Mouse (Mus musculus) C2C12 (cell line): Measurements from ENCODE around the gene Igsf9b. TPM values are rescaled to one million over a fixed set of nuclear protein-coding genes. Genes with fewer than 3 reads are reported as not detected.

Experiments
- H3K27me3 ChIP-seq: one replicate; pipeline ENCODE4 v1.6.1; 2011; ENCODE audit not compliant: control insufficient read depth, insufficient read depth, insufficient read length
- H3K36me3 ChIP-seq: one replicate; pipeline ENCODE4 v1.6.1; 2011; ENCODE audit not compliant: control insufficient read depth, insufficient read depth
- H3K4me3 ChIP-seq: one replicate; pipeline ENCODE4 v1.5.1; 2011; ENCODE audit warnings: mild to moderate bottlenecking, control low read depth; ENCODE audit not compliant: poor library complexity, insufficient read depth, severe bottlenecking
- H3K79me2 ChIP-seq: one replicate; pipeline ENCODE4 v1.6.1; 2011; ENCODE audit not compliant: control insufficient read depth, insufficient read depth
- H3K79me3 ChIP-seq: one replicate; pipeline ENCODE4 v1.6.1; 2011; ENCODE audit warnings: low read depth, control low read depth
- H3ac ChIP-seq: one replicate; pipeline ENCODE3; 2011; ENCODE audit warnings: low read depth; ENCODE audit not compliant: control insufficient read depth, insufficient read length
- CEBPB ChIP-seq: IDR thresholded peaks from one replicate; pipeline ENCODE4 v1.6.1; 2011; ENCODE audit warnings: low read depth, mild to moderate bottlenecking, control low read depth, moderate library complexity
- CTCF ChIP-seq: IDR thresholded peaks from one replicate; pipeline ENCODE4 v1.5.1; 2011; ENCODE audit not compliant: control insufficient read depth, insufficient read depth, insufficient read length
- FOSL1 ChIP-seq: IDR thresholded peaks from one replicate; pipeline ENCODE4 v1.8.0; 2011; ENCODE audit warnings: mild to moderate bottlenecking, low read length; ENCODE audit not compliant: poor library complexity, insufficient read depth, severe bottlenecking
- MAX ChIP-seq: IDR thresholded peaks from one replicate; pipeline ENCODE4 v1.6.1; 2011; ENCODE audit warnings: mild to moderate bottlenecking, control low read depth
- MYOD1 ChIP-seq: IDR thresholded peaks from one replicate; pipeline ENCODE4 v1.6.1; 2011; ENCODE audit warnings: low read depth; ENCODE audit not compliant: control insufficient read depth, insufficient read length
- MYOG ChIP-seq: IDR thresholded peaks from one replicate; pipeline ENCODE4 v1.6.1; 2011; ENCODE audit not compliant: control insufficient read depth, insufficient read length; ENCODE audit errors: extremely low read depth
- USF1 ChIP-seq: IDR thresholded peaks from one replicate; pipeline ENCODE4 v1.6.1; 2011; ENCODE audit warnings: low read depth, mild to moderate bottlenecking, control low read depth, moderate library complexity
- polyA plus RNA-seq: library from polyadenylated mRNA; unstranded; fragments of >200 nt; fragmentation: generic; extraction: Trizol; gene quantifications from one replicate; pipeline ENCODE4 v1.2.1, GENCODE M21; 2012; ENCODE audit warnings: missing spikeins

The Igsf9b gene
- polyA plus RNA-seq, 1 experiment: 0.15 TPM

DNA sequence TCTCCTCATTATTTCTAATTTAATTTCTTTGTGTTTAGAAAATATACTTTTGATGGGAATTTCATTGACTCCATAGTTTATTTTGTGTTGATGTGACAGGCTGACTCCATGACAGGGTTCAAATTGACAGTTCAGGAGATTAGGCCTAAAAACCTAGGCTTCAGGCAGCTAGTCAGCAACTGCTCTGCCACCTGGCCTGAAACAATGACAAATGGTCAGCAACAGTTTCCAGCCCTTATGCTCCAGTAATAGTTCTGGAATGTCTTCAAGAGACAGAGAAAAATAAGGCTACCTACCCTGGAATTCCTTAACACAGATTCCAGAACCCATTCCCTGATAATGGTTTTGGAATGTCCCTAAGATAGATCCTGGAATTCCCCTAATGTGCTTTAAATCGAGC lies 76.7 kb downstream of the Igsf9b start:
- TF ChIP-seq USF1 (no peak), MYOG (no peak), MAX (no peak), CTCF (no peak), MYOD1 (no peak), CEBPB (no peak), FOSL1 (no peak)
- no peak overlapping the region for H3ac ChIP-seq
- no peaks in the 10 kb centered on the region for H3K79me3 ChIP-seq
- H3K27me3 ChIP-seq: no peaks in the 10 kb centered on the region
- no peak overlapping the region for H3K4me3 ChIP-seq
- no peaks in the 10 kb centered on the region for H3K79me2 ChIP-seq
- no peaks in the 10 kb centered on the region for H3K36me3 ChIP-seq

DNA sequence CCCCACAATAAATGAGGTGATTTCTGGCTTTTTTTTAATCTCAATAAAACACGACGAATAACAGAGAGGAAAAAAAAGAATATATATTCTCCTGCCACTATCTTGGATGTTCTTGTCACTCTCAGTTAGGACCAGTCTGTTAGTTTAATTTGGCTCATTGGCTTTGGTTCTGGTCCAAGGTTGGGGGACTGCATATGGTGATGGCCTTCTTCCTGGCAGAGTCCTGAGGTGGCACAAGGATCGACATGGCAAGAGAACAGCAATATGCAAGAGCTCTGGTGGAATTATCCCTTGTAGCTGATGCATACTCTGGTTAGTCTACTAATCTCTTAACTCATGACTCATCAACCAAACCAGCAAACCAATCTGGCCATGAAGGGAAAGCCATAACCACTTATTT lies 87.9 kb downstream of the Igsf9b start:
- no peak for TF ChIP-seq CEBPB
- TF ChIP-seq MAX: no peak
- no peak for TF ChIP-seq USF1
- TF ChIP-seq FOSL1: no peak
- TF ChIP-seq CTCF: no peak
- TF ChIP-seq MYOD1: no peak
- no peak for TF ChIP-seq MYOG
- H3K36me3 ChIP-seq: no peaks in the 10 kb centered on the region
- H3K4me3 ChIP-seq: no peak overlapping the region
- no peak overlapping the region for H3ac ChIP-seq
- no peaks in the 10 kb centered on the region for H3K79me2 ChIP-seq
- no peaks in the 10 kb centered on the region for H3K79me3 ChIP-seq
- H3K27me3 ChIP-seq: no peaks in the 10 kb centered on the region

DNA sequence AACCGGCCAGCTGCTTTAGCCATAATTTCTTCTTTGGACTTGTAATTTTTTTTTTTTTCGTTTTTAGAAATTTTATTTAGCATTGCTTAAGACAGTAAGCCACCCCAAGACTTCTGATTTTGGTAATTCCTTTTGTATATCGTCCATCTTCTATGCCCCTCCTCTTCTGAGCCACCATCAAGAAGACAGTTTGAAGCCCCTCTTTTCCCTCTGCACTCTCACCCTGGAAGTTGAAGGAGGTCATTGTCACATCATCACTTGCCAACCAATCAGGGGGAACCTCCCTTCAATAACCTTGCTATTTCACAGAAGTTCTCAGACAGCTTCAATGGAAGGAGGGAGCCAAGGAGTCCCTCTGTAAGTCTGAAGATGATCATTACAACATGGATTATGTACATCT lies 97.5 kb downstream of the Igsf9b start, which contains the start of gene Spata19:
TSS of gene Spata19 (plus strand) at position 301 of the 400 bp plus-strand sequence.
- Histone ChIP-seq H3K4me3 (no peak within 1 kb of the TSS), H3K36me3 (no peaks in the 10 kb centered on the region), H3ac (no peak within 1 kb of the TSS), H3K27me3 (no peaks in the 10 kb centered on the region), H3K79me2 (no peaks in the 10 kb centered on the region), H3K79me3 (no peaks in the 10 kb centered on the region)
- TF ChIP-seq MYOG: no peak
- no peak for TF ChIP-seq MAX
- no peak for TF ChIP-seq USF1
- TF ChIP-seq FOSL1: no peak
- TF ChIP-seq CEBPB: no peak
- no peak for TF ChIP-seq MYOD1
- no peak for TF ChIP-seq CTCF

DNA sequence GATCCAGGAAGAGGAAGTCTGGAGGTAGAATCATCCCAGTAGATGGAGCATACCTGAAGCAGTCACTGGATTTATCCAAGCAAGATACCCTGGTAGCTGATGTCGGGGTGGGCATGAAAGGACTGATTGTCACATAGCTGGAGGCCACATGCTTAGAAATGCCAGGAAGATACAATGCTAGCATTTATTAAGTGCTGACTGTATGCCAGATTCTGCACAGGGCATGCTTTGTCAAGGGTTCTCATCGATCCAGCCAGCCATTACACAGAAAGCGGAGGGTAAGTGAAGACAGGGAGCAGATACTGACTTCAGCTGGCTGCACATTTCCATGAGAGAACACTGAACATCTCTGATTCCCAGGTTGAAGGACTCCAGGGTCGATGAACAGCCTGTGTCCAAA lies 102.2 kb downstream of the Igsf9b start:
- H3ac ChIP-seq: no peak overlapping the region
- H3K79me3 ChIP-seq: no peaks in the 10 kb centered on the region
- no peaks in the 10 kb centered on the region for H3K79me2 ChIP-seq
- no peaks in the 10 kb centered on the region for H3K27me3 ChIP-seq
- TF ChIP-seq MYOG: no peak
- TF ChIP-seq FOSL1: no peak
- TF ChIP-seq CEBPB: no peak
- no peaks in the 10 kb centered on the region for H3K36me3 ChIP-seq
- H3K4me3 ChIP-seq: no peak overlapping the region

Other genes with a start within 250 kb of the Igsf9b start
- 15.8 TPM for gene Jam3, start 143.8 kb upstream of the Igsf9b start, polyA plus RNA-seq
- gene Spata19, start 97.6 kb downstream of the Igsf9b start, polyA plus RNA-seq: not detected